Mouse (Mus musculus): ENCODE data around the gene Hist1h3i. TPM values are rescaled to one million over a fixed set of nuclear protein-coding genes. Genes with fewer than 3 reads are reported as not detected.
"Not testable (repeated sequence)": the region's sequence is repeated elsewhere in the genome, so short reads cannot be mapped to it uniquely, and the experiment has no call there.

Gene Hist1h3i
- total and polyA plus RNA-seq, 2 experiments from 2014 or later = 21.5 to 602 TPM

GRCm38 (mm10) chr13:21752356-21752755 is 30.8 kb downstream of the Hist1h3i start:
- peak overlapping the region; percentile 31; the same call in 1 of the 2 replicates for H3K27ac ChIP-seq (ENCODE audit: low read depth)
- 0 out of 2 replicates have a peak overlapping the region, but pooled peaks have one; percentile 67 for H3K4me2 ChIP-seq (ENCODE audit: low read depth, low read length)
- no peaks in the 10 kb centered on the region for H3K9me3 ChIP-seq (replicated peaks; ENCODE audit: control insufficient read depth, low read length)
- 33% methylated on average over 3 of the region's 3 CpGs for WGBS
- TF ChIP-seq EP300 (IDR thresholded peaks at IDR 0.05; ENCODE audit: low read depth) (no peak), CTCF (IDR thresholded peaks at IDR 0.05; ENCODE audit: low read depth) (no peak)
- H3K9ac ChIP-seq (replicated peaks; ENCODE audit: low read depth, low read length) = 0 out of 2 replicates have a peak overlapping the region, but pooled peaks have one; percentile 51
- H3K4me1 ChIP-seq (ENCODE audit: control insufficient read depth, insufficient read depth) = peaks cover 23% of the 10 kb centered on the region
- H3K36me3 ChIP-seq (replicated peaks; ENCODE audit: control insufficient read depth, insufficient read depth, low read length) = no peaks in the 10 kb centered on the region
- H3K4me3 ChIP-seq (ENCODE audit: low read depth, low read length) = no peak overlapping the region
- DNase-seq (ENCODE audit: low spot score) (no peak), ATAC-seq (ENCODE audit: insufficient read depth, low read depth) (no peak)
- H3K27me3 ChIP-seq (ENCODE audit: control insufficient read depth, insufficient read depth, low read length) = no peaks in the 10 kb centered on the region

GRCm38 (mm10) chr13:21751827-21752226 is 31.3 kb downstream of the Hist1h3i start:
- peak overlapping the region; percentile 18; the same call in 1 of the 2 replicates for H3K4me2 ChIP-seq (ENCODE audit: low read depth, low read length)
- ATAC-seq (ENCODE audit: insufficient read depth, low read depth) (no peak), DNase-seq (ENCODE audit: low spot score) (peak; percentile 11)
- no peak overlapping the region for H3K4me3 ChIP-seq (ENCODE audit: low read depth, low read length)
- TF ChIP-seq EP300 (IDR thresholded peaks at IDR 0.05; ENCODE audit: low read depth) (no peak), CTCF (IDR thresholded peaks at IDR 0.05; ENCODE audit: low read depth) (no peak)
- no peaks in the 10 kb centered on the region for H3K27me3 ChIP-seq (ENCODE audit: control insufficient read depth, insufficient read depth, low read length)
- no peak overlapping the region for H3K9ac ChIP-seq (replicated peaks; ENCODE audit: low read depth, low read length)
- no peaks in the 10 kb centered on the region for H3K9me3 ChIP-seq (replicated peaks; ENCODE audit: control insufficient read depth, low read length)
- no peaks in the 10 kb centered on the region for H3K36me3 ChIP-seq (replicated peaks; ENCODE audit: control insufficient read depth, insufficient read depth, low read length)
- H3K4me1 ChIP-seq (ENCODE audit: control insufficient read depth, insufficient read depth) = peaks cover 23% of the 10 kb centered on the region
- peak overlapping the region; percentile 31; the same call in 1 of the 2 replicates for H3K27ac ChIP-seq (ENCODE audit: low read depth)
- WGBS = 26% methylated on average over 3 of the region's 3 CpGs

- ATAC-seq (ENCODE audit: insufficient read depth, low read depth) (no peak), DNase-seq (ENCODE audit: low spot score) (no peak)
- Histone ChIP-seq H3K9me3 (replicated peaks; ENCODE audit: control insufficient read depth, low read length) (no peaks in the 10 kb centered on the region), H3K36me3 (replicated peaks; ENCODE audit: control insufficient read depth, insufficient read depth, low read length) (no peaks in the 10 kb centered on the region), H3K27ac (ENCODE audit: low read depth) (no peak overlapping the region), H3K27me3 (ENCODE audit: control insufficient read depth, insufficient read depth, low read length) (no peaks in the 10 kb centered on the region), H3K4me2 (ENCODE audit: low read depth, low read length) (no peak overlapping the region), H3K9ac (replicated peaks; ENCODE audit: low read depth, low read length) (no peak overlapping the region), H3K4me3 (ENCODE audit: low read depth, low read length) (no peak overlapping the region), H3K4me1 (ENCODE audit: control insufficient read depth, insufficient read depth) (peaks cover 23% of the 10 kb centered on the region)
- TF ChIP-seq EP300 (IDR thresholded peaks at IDR 0.05; ENCODE audit: low read depth) = no peak
- no peak for TF ChIP-seq CTCF (IDR thresholded peaks at IDR 0.05; ENCODE audit: low read depth)
Measured at GRCm38 (mm10) chr13:21751417-21751816, 31.8 kb downstream of the Hist1h3i start.

GRCm38 (mm10) chr13:21750159-21751017 is 32.8 kb downstream of the Hist1h3i start, which contains the start of gene Hist1h4k:
Gene Hist1h4k (minus strand): TSS chr13:21750505.
- WGBS = under 1% methylated on average over 42 of the region's 56 CpGs
- H3K27me3 ChIP-seq (ENCODE audit: control insufficient read depth, insufficient read depth, low read length); H3K36me3 ChIP-seq (replicated peaks; ENCODE audit: control insufficient read depth, insufficient read depth, low read length); H3K9me3 ChIP-seq (replicated peaks; ENCODE audit: control insufficient read depth, low read length): not testable (repeated sequence)
- Histone ChIP-seq H3K9ac (replicated peaks; ENCODE audit: low read depth, low read length) (peak within 1 kb of the TSS; percentile 46), H3K4me3 (ENCODE audit: low read depth, low read length) (peak within 1 kb of the TSS; percentile 48), H3K4me2 (ENCODE audit: low read depth, low read length) (peak within 1 kb of the TSS; percentile 67), H3K27ac (ENCODE audit: low read depth) (peak within 1 kb of the TSS; percentile 72), H3K4me1 (ENCODE audit: control insufficient read depth, insufficient read depth) (peaks cover 18% of the 10 kb centered on the region)
- ATAC-seq (ENCODE audit: insufficient read depth, low read depth) = peak; percentile 54
- DNase-seq (ENCODE audit: low spot score) = peak; percentile 75

- H3K4me1 ChIP-seq (ENCODE audit: control insufficient read depth, insufficient read depth) = peaks cover 18% of the 10 kb centered on the region
- peak overlapping the region; percentile 48 for H3K4me3 ChIP-seq (ENCODE audit: low read depth, low read length)
- 15% methylated on average over 5 of the region's 5 CpGs for WGBS
- no peak for ATAC-seq (ENCODE audit: insufficient read depth, low read depth)
- H3K27ac ChIP-seq (ENCODE audit: low read depth) = peak overlapping the region; percentile 72
- no peaks in the 10 kb centered on the region for H3K9me3 ChIP-seq (replicated peaks; ENCODE audit: control insufficient read depth, low read length)
- H3K9ac ChIP-seq (replicated peaks; ENCODE audit: low read depth, low read length) = peak overlapping the region; percentile 46
- peak overlapping the region; percentile 67 for H3K4me2 ChIP-seq (ENCODE audit: low read depth, low read length)
- H3K27me3 ChIP-seq (ENCODE audit: control insufficient read depth, insufficient read depth, low read length) = no peaks in the 10 kb centered on the region
- no peak for DNase-seq (ENCODE audit: low spot score)
- TF ChIP-seq EP300 (IDR thresholded peaks at IDR 0.05; ENCODE audit: low read depth) (no peak), CTCF (IDR thresholded peaks at IDR 0.05; ENCODE audit: low read depth) (no peak)
- H3K36me3 ChIP-seq (replicated peaks; ENCODE audit: control insufficient read depth, insufficient read depth, low read length) = no peaks in the 10 kb centered on the region
Measured at GRCm38 (mm10) chr13:21749387-21750158, 33.6 kb downstream of the Hist1h3i start.
